Mouse (Mus musculus): ENCODE measurements at regions not wholly inside any gene's neighbourhood (a gene's known extent, or its start where the extent isn't known, plus 50 kb on each side); places are given as distances from the start of the nearest gene placed in this dataset.

GRCm38 (mm10) chr14:31918921-31919320 lies 88.5 kb upstream of the Ankrd28 start:
- no peak for TF ChIP-seq CTCF (IDR thresholded peaks at IDR 0.05; ENCODE audit: low read depth, low read length)
- no peak for TF ChIP-seq GATA1 (IDR thresholded peaks at IDR 0.05; ENCODE audit: borderline replicate concordance, low read length)
- no peak for TF ChIP-seq POLR2AphosphoS5 (IDR thresholded peaks at IDR 0.05; ENCODE audit: insufficient replicate concordance, low read depth, low read length)
- no peak for TF ChIP-seq TAL1 (conservative IDR thresholded peaks at IDR 0.05; ENCODE audit: low read depth, low read length)
